Mouse (Mus musculus) forebrain, embryonic 13.5 days (tissue): ENCODE measurements around the gene Qprt. TPM values are rescaled to one million over a fixed set of nuclear protein-coding genes. Genes with fewer than 3 reads are reported as not detected.
A peak's percentile ranks its signal among the peaks of the same experiment; 100 is the strongest.
"Not testable (repeated sequence)": the region's sequence is repeated elsewhere in the genome, so short reads cannot be mapped to it uniquely, and the experiment has no call there.

Experiments used
- ATAC-seq: fragments of 200-750 bp; cut with Nextera tagmentation; 2 replicates; pipeline ENCODE4 v1.8.0; 2017
- H3K27ac ChIP-seq: fragments of 300-500 bp; sonication (generic); 2 replicates; pipeline ENCODE4 v1.5.1; 2015; ENCODE audit warnings: inconsistent platforms, mild to moderate bottlenecking, moderate library complexity
- H3K27me3 ChIP-seq: fragments of 300-500 bp; sonication (generic); 2 replicates; pipeline ENCODE4 v1.6.1; 2015; ENCODE audit warnings: mild to moderate bottlenecking, inconsistent platforms
- H3K36me3 ChIP-seq: fragments of 300-500 bp; sonication (generic); 2 replicates; pipeline ENCODE4 v1.6.1; 2015; ENCODE audit warnings: mild to moderate bottlenecking, inconsistent platforms; ENCODE audit not compliant: poor library complexity, severe bottlenecking
- H3K4me1 ChIP-seq: fragments of 300-500 bp; sonication (generic); 2 replicates; pipeline ENCODE4 v1.6.1; 2015; ENCODE audit warnings: inconsistent platforms
- H3K4me2 ChIP-seq: fragments of 300-500 bp; sonication (generic); 2 replicates; pipeline ENCODE4 v1.6.1; 2015; ENCODE audit warnings: inconsistent platforms, mild to moderate bottlenecking, moderate library complexity
- H3K4me3 ChIP-seq: fragments of 300-500 bp; sonication (generic); 2 replicates; pipeline ENCODE4 v1.5.1; 2015; ENCODE audit warnings: mild to moderate bottlenecking, inconsistent platforms
- H3K9ac ChIP-seq: fragments of 300-500 bp; sonication (generic); 2 replicates; pipeline ENCODE4 v1.6.1; 2015; ENCODE audit warnings: mild to moderate bottlenecking, inconsistent platforms
- H3K9me3 ChIP-seq: fragments of 300-500 bp; sonication (generic); replicated peaks from 2 replicates; pipeline ENCODE4 v1.6.1; 2016; ENCODE audit warnings: inconsistent platforms
- WGBS: fragments of 180-500 bp; shearing (Covaris S2); methylation state at CpG from one replicate; pipeline ENCODE4 v1.1.7; 2015; 5-methylcytosine and 5-hydroxymethylcytosine counted together
- polyA plus RNA-seq: library from polyadenylated mRNA; unstranded; fragments of >200 nt; fragmentation: Nextera tagmentation; extraction: Ambion mirVana; gene quantifications from 2 replicates; pipeline ENCODE4 v1.2.1, GENCODE M21; 2015

Gene Qprt
- polyA plus RNA-seq, 1 experiment from 2014 or later: 0.67 TPM

DNA sequence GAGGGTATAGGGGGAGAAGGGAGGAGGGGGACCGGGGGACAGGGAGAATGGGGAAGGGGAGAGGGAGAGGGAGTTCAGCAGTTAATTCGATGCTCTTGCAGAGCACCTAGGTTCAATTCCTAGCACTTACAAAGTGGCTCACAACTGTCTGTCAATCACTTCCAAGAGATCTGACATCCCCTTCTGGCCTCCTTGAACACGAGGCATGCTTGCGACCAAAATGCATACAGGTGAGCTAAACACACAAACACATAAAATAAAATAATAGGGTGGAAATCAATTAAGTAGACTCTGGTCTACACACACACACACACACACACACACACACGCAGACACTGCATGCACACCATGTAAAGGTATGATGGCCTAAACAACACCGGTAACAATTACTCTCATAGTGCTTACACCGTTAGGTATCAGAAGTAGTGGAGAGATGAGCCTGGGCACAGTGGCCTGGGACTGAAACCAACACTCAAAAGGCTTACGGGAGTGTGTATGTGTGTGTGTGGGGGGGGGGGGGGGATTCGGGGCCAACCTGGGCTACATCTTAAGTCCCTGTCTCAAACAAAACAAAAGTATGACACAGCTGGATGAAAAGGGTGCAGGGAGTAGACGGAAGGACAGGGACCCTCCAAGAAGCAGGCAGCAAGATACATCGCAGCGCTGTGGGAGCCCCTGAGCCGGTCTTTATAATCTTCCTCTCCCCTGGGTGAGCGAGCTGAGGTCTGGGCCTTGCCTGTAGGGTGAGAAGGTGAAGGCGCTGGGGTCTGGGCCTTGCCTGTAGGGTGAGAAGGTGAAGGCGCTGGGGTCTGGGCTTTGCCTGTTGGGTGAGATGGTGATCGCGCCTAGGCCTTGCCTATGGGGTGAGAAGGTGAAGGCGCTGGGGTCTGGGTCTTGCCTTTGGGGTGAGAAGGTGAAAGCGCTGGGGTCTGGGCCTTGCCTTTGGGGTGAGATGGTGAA, 31.6 kb downstream of the Qprt start:
- ATAC-seq: no peak
- Histone ChIP-seq H3K27ac (no peak overlapping the region), H3K27me3 (no peaks in the 10 kb centered on the region), H3K9me3 (no peaks in the 10 kb centered on the region), H3K36me3 (no peaks in the 10 kb centered on the region), H3K4me1 (peaks cover 10% of the 10 kb centered on the region), H3K4me2 (no peak overlapping the region), H3K9ac (no peak overlapping the region), H3K4me3 (no peak overlapping the region)
- 81% methylated on average over 20 of the region's 20 CpGs for WGBS

DNA sequence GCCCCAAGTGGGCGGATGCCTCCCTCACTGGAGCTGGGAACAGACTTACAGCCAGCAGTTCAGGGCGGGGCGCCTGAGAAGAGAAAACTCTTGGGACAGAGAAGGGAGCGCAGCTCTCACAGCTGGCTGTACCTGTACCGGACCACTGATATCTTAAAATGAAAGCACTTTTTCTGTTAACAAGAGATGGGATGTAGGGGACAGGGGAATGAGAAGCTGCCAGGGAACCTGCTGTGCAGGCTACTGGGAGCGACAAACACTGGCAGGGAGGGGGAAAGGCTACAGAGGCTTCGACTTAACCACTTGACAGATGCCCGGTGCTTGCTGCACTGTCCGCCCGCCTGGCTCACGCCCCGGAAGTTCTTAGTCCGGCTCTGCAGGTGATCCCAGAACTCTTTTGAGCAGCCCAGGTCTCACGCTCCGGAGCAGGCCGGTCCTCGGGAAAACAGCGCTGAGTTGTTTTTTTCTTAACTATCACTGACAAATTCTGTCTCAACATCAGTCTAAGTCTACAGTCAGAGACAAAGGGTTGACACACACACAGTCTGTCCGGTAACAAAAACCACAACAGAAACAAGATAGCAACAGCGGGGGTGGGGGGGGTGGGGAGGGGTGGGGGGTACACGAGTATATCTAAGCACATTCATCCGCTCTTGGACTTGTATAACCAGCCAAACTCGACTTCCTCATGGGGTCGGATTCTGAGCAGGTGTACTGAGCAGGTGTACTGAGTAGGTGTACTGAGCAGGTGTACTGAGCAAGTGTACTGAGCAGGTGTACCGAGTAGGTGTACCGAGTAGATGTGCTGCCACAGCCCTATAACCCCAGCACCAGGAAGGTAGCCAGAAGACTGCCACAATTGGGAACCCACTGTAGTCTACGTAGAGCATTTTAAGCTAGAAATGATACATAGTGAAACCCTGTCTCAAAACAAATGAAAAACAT, 32.9 kb downstream of the Qprt start:
- no peak overlapping the region for H3K27ac ChIP-seq
- no peaks in the 10 kb centered on the region for H3K9me3 ChIP-seq
- peaks cover 10% of the 10 kb centered on the region for H3K4me1 ChIP-seq
- no peak for ATAC-seq
- peak overlapping the region; percentile 12; the same call in 1 of the 2 replicates for H3K4me3 ChIP-seq
- peak overlapping the region; percentile 48; the same call in 1 of the 2 replicates for H3K9ac ChIP-seq
- 21% methylated on average over 27 of the region's 27 CpGs for WGBS
- H3K36me3 ChIP-seq: no peaks in the 10 kb centered on the region
- H3K27me3 ChIP-seq: no peaks in the 10 kb centered on the region
- H3K4me2 ChIP-seq: peak overlapping the region; percentile 43

DNA sequence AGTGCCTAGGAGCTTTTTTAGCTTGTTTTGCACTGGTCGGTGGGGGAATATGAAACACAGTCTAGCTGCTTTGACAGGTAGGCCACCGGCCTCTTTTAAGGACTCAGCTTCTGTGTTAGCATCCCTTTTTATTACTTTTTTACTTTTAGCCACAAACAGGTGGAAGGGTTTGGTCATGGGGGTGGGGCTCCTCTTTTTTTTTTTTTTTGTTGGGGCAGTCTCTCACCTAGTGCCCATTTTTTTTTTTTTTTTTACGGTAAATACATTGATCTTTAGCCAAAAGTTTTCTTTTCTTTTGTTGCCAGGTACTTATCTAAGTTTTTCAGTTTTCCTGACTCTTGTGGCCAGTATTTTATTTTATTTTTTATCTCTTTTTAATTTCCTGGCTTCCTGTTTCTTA, 33.9 kb downstream of the Qprt start:
- Histone ChIP-seq H3K9ac (no peak overlapping the region), H3K27me3 (no peaks in the 10 kb centered on the region), H3K4me2 (no peak overlapping the region), H3K27ac (no peak overlapping the region), H3K4me1 (peaks cover 10% of the 10 kb centered on the region), H3K9me3 (no peaks in the 10 kb centered on the region), H3K4me3 (no peak overlapping the region), H3K36me3 (no peaks in the 10 kb centered on the region)
- 86% methylated on average over 3 of the region's 3 CpGs for WGBS
- ATAC-seq: no peak

DNA sequence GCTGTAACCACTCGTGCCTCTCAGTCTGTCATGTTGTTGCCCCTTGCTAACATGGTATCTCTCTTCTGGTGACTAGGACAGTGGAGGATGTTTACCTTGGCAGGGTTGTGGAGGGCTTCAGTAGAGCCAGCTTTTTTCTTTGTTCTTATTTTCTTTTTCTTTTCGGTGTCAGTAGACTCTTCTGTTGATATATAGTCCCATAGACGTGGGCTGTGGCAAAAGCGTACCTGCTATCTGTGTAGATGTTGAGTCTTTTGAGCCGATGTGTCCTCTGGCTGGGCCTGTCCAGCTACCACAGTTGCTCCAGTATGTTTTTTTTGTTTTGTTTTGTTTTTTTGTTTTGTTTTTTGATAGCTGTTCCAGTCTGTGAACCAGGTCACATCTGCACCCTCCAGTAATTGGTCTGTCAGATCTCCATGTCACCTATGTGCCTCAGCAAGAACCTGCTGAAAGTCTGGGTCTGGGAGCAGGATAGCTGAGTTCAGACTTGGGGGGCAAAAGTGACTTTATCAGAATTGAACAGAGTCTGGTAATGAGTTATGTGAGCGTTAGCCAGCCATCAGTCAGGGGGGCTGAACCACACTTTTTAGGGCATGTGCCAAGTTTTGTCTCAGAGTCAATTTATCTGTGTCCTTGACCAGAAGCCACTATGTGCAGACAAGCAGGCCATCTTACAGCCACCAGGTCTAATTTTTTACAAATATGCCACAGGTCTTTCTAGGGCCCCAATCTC, 34.6 kb downstream of the Qprt start, which contains the start of gene Zg16:
Gene Zg16, minus strand, starts transcription at position 51 of the 733 bp plus-strand sequence.
- H3K9me3 ChIP-seq, H3K4me2 ChIP-seq, H3K36me3 ChIP-seq, H3K27ac ChIP-seq, ATAC-seq, H3K27me3 ChIP-seq, H3K4me1 ChIP-seq, H3K4me3 ChIP-seq, H3K9ac ChIP-seq: not testable (repeated sequence)
- 90% methylated on average over 6 of the region's 6 CpGs for WGBS

DNA sequence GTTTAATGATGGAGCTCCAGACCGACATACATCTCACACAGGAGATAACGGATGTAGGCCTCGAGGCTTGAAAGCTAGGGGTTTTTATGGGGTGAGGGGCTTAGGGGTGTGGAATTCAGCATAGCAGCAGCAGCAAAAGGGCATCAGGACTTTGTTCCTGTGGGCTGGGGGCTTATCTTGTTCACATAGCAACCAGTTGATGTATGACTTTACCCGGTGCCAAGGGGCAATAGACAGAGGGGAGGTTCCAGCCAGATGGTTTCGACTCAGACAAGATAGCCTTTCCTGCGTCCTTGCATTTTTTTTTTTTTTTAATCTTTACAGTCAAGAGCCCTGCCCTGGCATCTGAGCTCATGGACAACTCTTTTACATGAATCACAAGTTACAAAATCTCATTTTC, 36.3 kb downstream of the Qprt start:
- 93% methylated on average over 6 of the region's 6 CpGs for WGBS
- not testable (repeated sequence) for ATAC-seq

DNA sequence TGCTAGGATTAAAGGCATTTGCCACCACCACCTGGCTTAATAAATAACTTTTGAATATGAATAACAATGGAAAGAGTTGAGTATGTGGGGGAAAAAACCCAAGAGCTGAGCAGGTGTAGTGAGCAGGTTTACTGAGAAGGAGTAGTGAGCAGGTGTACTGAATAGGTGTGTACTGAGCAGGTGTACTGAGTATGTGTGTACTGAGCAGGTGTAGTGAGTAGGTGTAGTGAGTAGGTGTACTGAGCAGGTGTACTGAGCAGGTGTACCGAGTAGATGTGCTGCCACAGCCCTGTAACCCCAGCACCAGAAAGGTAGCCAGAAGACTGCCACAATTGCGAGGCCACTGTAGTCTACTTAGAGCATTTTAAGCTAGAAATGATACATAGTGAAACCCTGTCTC, 37.2 kb downstream of the Qprt start:
- Histone ChIP-seq H3K36me3 (no peaks in the 10 kb centered on the region), H3K4me1 (peaks cover 10% of the 10 kb centered on the region), H3K9me3 (no peaks in the 10 kb centered on the region), H3K4me2 (no peak overlapping the region), H3K9ac (no peak overlapping the region), H3K27me3 (no peaks in the 10 kb centered on the region), H3K4me3 (no peak overlapping the region), H3K27ac (no peak overlapping the region)
- ATAC-seq: no peak
- WGBS: 89% methylated on average over 2 of the region's 2 CpGs

More for the DNA sequence above, 36.3 kb downstream of the Qprt start:
- not testable (repeated sequence) for H3K9me3 ChIP-seq, H3K4me3 ChIP-seq, H3K4me2 ChIP-seq, H3K36me3 ChIP-seq, H3K27ac ChIP-seq, H3K4me1 ChIP-seq, H3K9ac ChIP-seq, H3K27me3 ChIP-seq

DNA sequence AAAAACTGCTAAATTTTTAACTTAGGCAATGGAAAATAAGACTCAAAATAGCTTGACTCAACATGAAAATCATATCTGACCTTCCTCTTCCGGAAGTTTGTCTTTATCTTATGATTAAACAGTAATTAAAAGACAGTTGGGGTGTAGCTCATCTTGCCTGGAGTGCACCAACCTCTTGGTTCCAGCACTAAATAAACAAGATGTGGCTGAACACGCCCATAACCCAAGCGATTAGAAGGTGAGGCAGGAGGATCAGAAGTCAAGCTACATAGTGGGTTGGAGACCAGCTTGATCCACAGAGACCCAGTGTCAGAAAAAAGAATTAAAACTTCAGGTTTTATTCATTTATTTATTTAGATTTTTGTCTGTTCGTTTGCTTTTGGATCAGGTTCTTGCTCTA, 38.3 kb downstream of the Qprt start:
- WGBS: 90% methylated on average over 4 of the region's 4 CpGs

DNA sequence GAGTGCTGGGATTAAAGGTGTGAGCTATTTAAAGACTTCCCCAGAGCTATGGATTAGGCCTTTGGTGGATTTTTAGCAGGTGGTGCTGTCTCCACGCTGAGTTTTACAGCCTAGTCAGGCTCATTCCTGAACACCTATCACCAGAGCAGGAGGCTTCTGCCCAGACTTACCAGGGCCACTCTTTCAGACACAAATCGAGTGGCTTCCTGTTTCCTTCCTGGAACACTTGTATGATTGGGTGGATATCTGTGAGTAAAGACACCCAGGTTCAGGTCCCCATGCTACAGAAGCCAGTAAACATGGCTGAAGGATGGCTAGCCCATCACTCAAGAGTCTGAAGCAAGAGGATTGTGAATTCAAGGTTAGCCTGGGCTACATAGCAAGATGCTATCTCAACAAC, 39.0 kb downstream of the Qprt start:
- no peaks in the 10 kb centered on the region for H3K9me3 ChIP-seq
- no peak overlapping the region for H3K4me2 ChIP-seq
- no peaks in the 10 kb centered on the region for H3K4me1 ChIP-seq
- no peak overlapping the region for H3K4me3 ChIP-seq
- H3K9ac ChIP-seq: no peak overlapping the region
- 61% methylated on average over 2 of the region's 2 CpGs for WGBS
- H3K36me3 ChIP-seq: no peaks in the 10 kb centered on the region
- H3K27ac ChIP-seq: no peak overlapping the region
- no peak for ATAC-seq
- H3K27me3 ChIP-seq: no peaks in the 10 kb centered on the region

More for the DNA sequence above, 38.3 kb downstream of the Qprt start:
- Histone ChIP-seq H3K9ac (no peak overlapping the region), H3K36me3 (no peaks in the 10 kb centered on the region), H3K27me3 (no peaks in the 10 kb centered on the region), H3K4me1 (peaks cover under 1% of the 10 kb centered on the region; the same call in 1 of the 2 replicates), H3K4me3 (no peak overlapping the region), H3K9me3 (no peaks in the 10 kb centered on the region), H3K27ac (no peak overlapping the region), H3K4me2 (no peak overlapping the region)
- no peak for ATAC-seq

DNA sequence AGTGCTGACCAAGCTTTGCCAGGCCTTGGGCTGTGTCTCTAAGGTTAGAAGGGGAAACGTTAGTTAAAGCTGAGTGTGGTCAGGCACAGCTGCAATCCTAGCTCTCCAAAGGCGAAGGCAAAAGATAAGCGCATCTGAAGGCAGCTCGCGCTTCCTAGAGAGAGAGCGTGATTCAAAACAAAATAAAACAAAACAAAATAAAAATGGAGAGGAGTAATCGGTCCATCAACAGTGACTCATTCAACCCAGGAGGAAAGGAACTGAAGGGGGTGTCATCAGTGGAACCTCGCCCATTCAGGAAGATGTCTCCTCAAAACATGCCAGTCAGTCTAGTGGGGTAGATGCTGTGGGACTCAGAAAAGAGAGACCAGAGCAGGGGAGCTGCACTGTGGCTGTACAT, 39.8 kb downstream of the Qprt start:
- H3K36me3 ChIP-seq: no peaks in the 10 kb centered on the region
- H3K27ac ChIP-seq: no peak overlapping the region
- no peaks in the 10 kb centered on the region for H3K4me1 ChIP-seq
- ATAC-seq: no peak
- WGBS: 85% methylated on average over 8 of the region's 8 CpGs
- H3K27me3 ChIP-seq: no peaks in the 10 kb centered on the region
- H3K9me3 ChIP-seq: no peaks in the 10 kb centered on the region
- no peak overlapping the region for H3K4me3 ChIP-seq
- no peak overlapping the region for H3K4me2 ChIP-seq
- H3K9ac ChIP-seq: no peak overlapping the region

DNA sequence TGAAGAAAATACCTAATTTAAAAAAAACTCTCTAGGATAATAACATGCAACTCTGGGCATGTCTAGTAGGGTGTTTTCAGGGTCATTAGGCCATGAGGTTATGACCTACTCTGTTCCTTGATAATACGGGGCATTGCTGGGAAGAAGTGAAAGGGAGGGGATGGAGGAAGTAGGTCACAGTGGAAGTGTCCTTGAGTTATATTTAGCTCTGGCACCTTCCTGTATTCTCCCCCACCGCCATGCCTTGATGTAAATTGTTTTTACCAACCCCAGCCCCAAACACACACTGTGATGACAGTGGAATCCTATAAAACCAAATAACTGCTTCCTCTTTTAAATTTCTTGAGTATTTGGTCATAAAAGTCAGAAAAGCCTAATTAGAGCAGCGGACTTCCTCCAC, 42.0 kb downstream of the Qprt start:
- no peak overlapping the region for H3K9ac ChIP-seq
- no peak for ATAC-seq
- WGBS: 82% methylated on average over 3 of the region's 3 CpGs
- no peak overlapping the region for H3K4me2 ChIP-seq
- H3K9me3 ChIP-seq: no peaks in the 10 kb centered on the region
- H3K4me3 ChIP-seq: no peak overlapping the region
- no peaks in the 10 kb centered on the region for H3K27me3 ChIP-seq
- H3K4me1 ChIP-seq: no peaks in the 10 kb centered on the region
- no peak overlapping the region for H3K27ac ChIP-seq
- H3K36me3 ChIP-seq: no peaks in the 10 kb centered on the region

DNA sequence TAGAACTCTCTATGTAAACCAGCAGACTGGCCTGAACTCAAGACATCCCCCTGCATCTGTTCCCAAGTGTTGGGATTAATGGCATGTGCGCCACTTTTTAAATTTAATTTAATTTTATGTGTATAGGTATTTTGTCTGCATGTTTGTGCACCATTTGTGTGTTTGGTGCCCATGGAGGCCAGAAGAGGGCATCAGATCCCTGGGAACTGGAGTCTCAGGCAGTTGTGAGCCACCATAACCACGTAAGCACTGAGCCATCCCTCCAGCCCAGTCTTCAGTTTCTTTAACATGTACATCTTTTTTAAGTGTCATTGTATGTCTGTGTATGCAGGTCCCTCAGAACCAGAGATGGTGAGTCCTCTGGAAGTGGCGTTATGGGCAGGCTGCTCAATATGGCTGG, 44.3 kb downstream of the Qprt start:
- Histone ChIP-seq H3K27ac (no peak overlapping the region), H3K36me3 (no peaks in the 10 kb centered on the region), H3K4me1 (no peaks in the 10 kb centered on the region), H3K4me3 (no peak overlapping the region), H3K4me2 (no peak overlapping the region), H3K9me3 (no peaks in the 10 kb centered on the region), H3K9ac (no peak overlapping the region), H3K27me3 (no peaks in the 10 kb centered on the region)
- no peak for ATAC-seq
- WGBS: 82% methylated on average over 3 of the region's 3 CpGs
